ENCODE assay signal across 10 mouse cellular contexts in the genomic region with DNA sequence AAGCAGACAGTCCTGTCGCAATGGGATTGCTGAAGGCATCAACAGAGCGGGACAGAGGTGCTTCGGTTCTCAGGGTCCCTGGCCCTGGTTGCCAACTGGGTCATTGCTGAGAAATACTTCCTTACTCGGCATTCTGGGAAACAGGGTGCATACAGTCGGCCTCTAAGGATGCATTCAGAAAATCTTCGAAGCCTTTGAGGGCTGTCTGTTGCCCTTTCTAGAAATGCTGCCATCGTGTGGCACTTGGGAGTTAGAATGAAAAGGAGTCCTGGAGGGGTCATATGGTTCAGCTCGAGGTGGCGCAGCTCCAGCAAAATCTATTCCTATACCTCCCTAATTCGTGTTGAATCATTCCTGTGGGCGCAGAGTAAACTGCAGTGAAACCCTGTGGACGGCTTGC. TPM values are rescaled to one million over a fixed set of nuclear protein-coding genes. Genes with fewer than 3 reads are reported as not detected.
DNase-seq lines count a peak whose midpoint lies in the region; ATAC-seq and TF ChIP-seq lines count a peak whose summit lies in the region.
"Had no signal": no experiment of that assay in that cellular context is flagged by ENCODE, and none has a peak within 500 bp of the region (broad histone marks: within the 10 kb centered on the region; RNA-seq: fewer than 3 reads in every experiment).

No protein-coding gene starts in this region.

- H3K36me3 ChIP-seq in midbrain, embryonic 14.5 days (ENCODE audit: control insufficient read depth, insufficient read depth, low read length) = no peaks in the 10 kb centered on the region
- no peaks in the 10 kb centered on the region for H3K36me3 ChIP-seq in midbrain, embryonic 15.5 days (replicated peaks)
- H3K36me3 ChIP-seq in heart, embryonic 15.5 days = no peaks in the 10 kb centered on the region
- H3K36me3 ChIP-seq in lung, embryonic 14.5 days (ENCODE audit: insufficient read depth) = no peaks in the 10 kb centered on the region
- no peaks in the 10 kb centered on the region for H3K36me3 ChIP-seq in splenic B cell, adult 2 months (ENCODE audit: control insufficient read depth, insufficient read depth, low read length, poor library complexity, severe bottlenecking)
- H3K36me3 ChIP-seq: liver, embryonic 13.5 days; stomach, embryonic 15.5 days had no signal

- no peak overlapping the region for H3K9ac ChIP-seq in midbrain, embryonic 14.5 days (replicated peaks; ENCODE audit: low read length)
- H3K9ac ChIP-seq in midbrain, embryonic 15.5 days = no peak overlapping the region
- no peak overlapping the region for H3K9ac ChIP-seq in heart, embryonic 15.5 days
- H3K9ac ChIP-seq in lung, embryonic 14.5 days = no peak overlapping the region
- H3K9ac ChIP-seq: liver, embryonic 13.5 days; stomach, embryonic 15.5 days had no signal

- H3K4me2 ChIP-seq in midbrain, embryonic 14.5 days (ENCODE audit: low read length) = no peak overlapping the region
- H3K4me2 ChIP-seq in midbrain, embryonic 15.5 days = no peak overlapping the region; the same call in 1 of the 2 replicates
- H3K4me2 ChIP-seq in heart, embryonic 15.5 days = peak overlapping the region; percentile 53
- H3K4me2 ChIP-seq in lung, embryonic 14.5 days = peak overlapping the region; percentile 7; the same call in 1 of the 2 replicates
- H3K4me2 ChIP-seq: liver, embryonic 13.5 days; stomach, embryonic 15.5 days had no signal

- TF ChIP-seq CTCF in lung, embryonic 14.5 days (IDR thresholded peaks at IDR 0.05; ENCODE audit: low read depth) = peak; percentile 36

- peak; percentile 50 to 75 for DNase-seq in adrenal gland, adult (ENCODE audit: inconsistent age in 2 of 2, low spot score in 1 of 2)
- no peak for DNase-seq in adrenal gland, postnatal 4 days (ENCODE audit: low spot score in 2 of 2)
- DNase-seq in midbrain, embryonic 14.5 days = peak; percentile 11
- peak; percentile 32 for DNase-seq in lung, embryonic 14.5 days
- peak; percentile 4 for DNase-seq in splenic B cell, adult 2 months (ENCODE audit: low read depth, low spot score)
- DNase-seq in cerebellum, postnatal 36 days = no peak
- DNase-seq: liver, embryonic 13.5 days had no signal

- no peak overlapping the region for H3K27ac ChIP-seq in midbrain, embryonic 14.5 days (replicated peaks; ENCODE audit: low read depth, low read length)
- no peak overlapping the region for H3K27ac ChIP-seq in midbrain, embryonic 15.5 days
- H3K27ac ChIP-seq in heart, embryonic 15.5 days = no peak overlapping the region
- no peak overlapping the region for H3K27ac ChIP-seq in lung, embryonic 14.5 days (ENCODE audit: low read depth)
- H3K27ac ChIP-seq: liver, embryonic 13.5 days; stomach, embryonic 15.5 days had no signal

- no peak overlapping the region for H3K4me3 ChIP-seq in midbrain, embryonic 14.5 days (replicated peaks; ENCODE audit: low read depth, low read length)
- no peak overlapping the region for H3K4me3 ChIP-seq in midbrain, embryonic 15.5 days
- 0 out of 2 replicates have a peak overlapping the region, but pooled peaks have one; percentile 13 for H3K4me3 ChIP-seq in heart, embryonic 15.5 days
- no peak overlapping the region for H3K4me3 ChIP-seq in lung, embryonic 14.5 days (ENCODE audit: low read depth, low read length)
- H3K4me3 ChIP-seq: liver, embryonic 13.5 days; stomach, embryonic 15.5 days had no signal

- no peaks in the 10 kb centered on the region for H3K27me3 ChIP-seq in midbrain, embryonic 14.5 days (ENCODE audit: control insufficient read depth, insufficient read depth, low read length)
- no peaks in the 10 kb centered on the region for H3K27me3 ChIP-seq in midbrain, embryonic 15.5 days (replicated peaks)
- H3K27me3 ChIP-seq in heart, embryonic 15.5 days = no peaks in the 10 kb centered on the region
- H3K27me3 ChIP-seq in lung, embryonic 14.5 days (ENCODE audit: insufficient read depth, low read length) = no peaks in the 10 kb centered on the region
- no peaks in the 10 kb centered on the region for H3K27me3 ChIP-seq in splenic B cell, adult 2 months (ENCODE audit: control insufficient read depth, insufficient read depth, low read length, poor library complexity, severe bottlenecking)
- H3K27me3 ChIP-seq: stomach, embryonic 15.5 days had no signal

- ATAC-seq in midbrain, embryonic 14.5 days (ENCODE audit: low FRiP score, low TSS enrichment) = no peak
- ATAC-seq in midbrain, embryonic 15.5 days (replicated peaks) = no peak
- ATAC-seq in heart, embryonic 15.5 days (replicated peaks; ENCODE audit: insufficient number of reproducible peaks, insufficient read depth, low FRiP score, low read depth) = no peak
- no peak for ATAC-seq in lung, embryonic 14.5 days (ENCODE audit: insufficient read depth)

- WGBS in midbrain, embryonic 14.5 days = 45% methylated on average over 12 of the region's 12 CpGs
- WGBS in midbrain, embryonic 15.5 days = 41% methylated on average over 12 of the region's 12 CpGs
- WGBS in heart, embryonic 15.5 days = 35% methylated on average over 12 of the region's 12 CpGs
- WGBS in lung, embryonic 14.5 days = 42% methylated on average over 12 of the region's 12 CpGs

- H3K4me1 ChIP-seq in midbrain, embryonic 14.5 days (ENCODE audit: control insufficient read depth, insufficient read depth, low read length) = no peaks in the 10 kb centered on the region
- H3K4me1 ChIP-seq in midbrain, embryonic 15.5 days = no peaks in the 10 kb centered on the region
- peaks cover 7% of the 10 kb centered on the region; the same call in 1 of the 2 replicates for H3K4me1 ChIP-seq in heart, embryonic 15.5 days (replicated peaks)
- H3K4me1 ChIP-seq in lung, embryonic 14.5 days (ENCODE audit: insufficient read depth) = no peaks in the 10 kb centered on the region
- H3K4me1 ChIP-seq: liver, embryonic 13.5 days; stomach, embryonic 15.5 days had no signal

- H3K9me3 ChIP-seq in midbrain, embryonic 14.5 days (ENCODE audit: control insufficient read depth, low read length) = no peaks in the 10 kb centered on the region
- no peaks in the 10 kb centered on the region for H3K9me3 ChIP-seq in midbrain, embryonic 15.5 days
- H3K9me3 ChIP-seq in heart, embryonic 15.5 days (replicated peaks) = no peaks in the 10 kb centered on the region
- H3K9me3 ChIP-seq in lung, embryonic 14.5 days (ENCODE audit: low read depth, low read length) = no peaks in the 10 kb centered on the region
- H3K9me3 ChIP-seq: liver, embryonic 13.5 days; stomach, embryonic 15.5 days had no signal

RNA-seq across cellular contexts. Expression of a gene that starts 2.0 kb away (rescaled TPM):
- total RNA-seq in adrenal gland, postnatal 4 days (2021) = 10 to 100 TPM in 1 of 2 experiments, 1 to 10 TPM in 1; 5.8 to 55.5 TPM
- 7.1 and 65.2 TPM in 2 replicates for polyA plus RNA-seq in midbrain, embryonic 14.5 days (2014; fragmentation: Nextera tagmentation; extraction: Ambion mirVana)
- 11.0 and 14.8 TPM in 2 replicates for polyA plus RNA-seq in midbrain, embryonic 15.5 days (2015; fragmentation: Nextera tagmentation; extraction: Ambion mirVana)
- polyA plus RNA-seq in heart, embryonic 15.5 days (2015; fragmentation: Nextera tagmentation; extraction: Ambion mirVana) = 24.1 and 142 TPM in 2 replicates
- 6.6 and 7.4 TPM in 2 replicates for polyA plus RNA-seq in lung, embryonic 14.5 days (2014; fragmentation: Nextera tagmentation; extraction: Ambion mirVana)

RNA-seq across cellular contexts. Expression of a gene that starts 26.4 kb away (rescaled TPM):
- total RNA-seq in adrenal gland, postnatal 4 days (2021) = 10 to 100 TPM; 52.6 to 59.5 TPM
- polyA plus RNA-seq in midbrain, embryonic 14.5 days (2014; fragmentation: Nextera tagmentation; extraction: Ambion mirVana) = 8.2 and 10.0 TPM in 2 replicates
- polyA plus RNA-seq in midbrain, embryonic 15.5 days (2015; fragmentation: Nextera tagmentation; extraction: Ambion mirVana) = 9.2 TPM in 2 replicates
- polyA plus RNA-seq in heart, embryonic 15.5 days (2015; fragmentation: Nextera tagmentation; extraction: Ambion mirVana) = 8.0 and 9.4 TPM in 2 replicates
- 22.0 and 23.9 TPM in 2 replicates for polyA plus RNA-seq in lung, embryonic 14.5 days (2014; fragmentation: Nextera tagmentation; extraction: Ambion mirVana)

Comparison
In these comparisons a context has a peak if more than half of its experiments do, and no peak if none do; other contexts are left out.
1. DNase-seq: peak in adrenal gland, adult (2 of 2), midbrain, embryonic 14.5 days (single experiment), lung, embryonic 14.5 days (single experiment) and splenic B cell, adult 2 months (single experiment); none in adrenal gland, postnatal 4 days (0 of 2) and cerebellum, postnatal 36 days (0 of 2).
2. H3K4me2 ChIP-seq: peak in heart, embryonic 15.5 days (single experiment) and lung, embryonic 14.5 days (single experiment); none in midbrain, embryonic 14.5 days (single experiment) and midbrain, embryonic 15.5 days (single experiment).